Mouse (Mus musculus) cerebral cortex, adult 2 months (tissue): ENCODE data around the gene Tesk2.

Source experiments
- WGBS: fragments of 180-500 bp; shearing (Covaris S2); methylation state at CpG from one replicate; pipeline ENCODE4 v1.1.7; 2018; 5-methylcytosine and 5-hydroxymethylcytosine counted together

Gene Tesk2

GRCm38 (mm10) chr4:116720343-116721097 is at the start of gene Tesk2:
TSS of gene Tesk2 (plus strand) at chr4:116720948.
- under 1% methylated on average over 34 of the region's 34 CpGs for WGBS

DNA sequence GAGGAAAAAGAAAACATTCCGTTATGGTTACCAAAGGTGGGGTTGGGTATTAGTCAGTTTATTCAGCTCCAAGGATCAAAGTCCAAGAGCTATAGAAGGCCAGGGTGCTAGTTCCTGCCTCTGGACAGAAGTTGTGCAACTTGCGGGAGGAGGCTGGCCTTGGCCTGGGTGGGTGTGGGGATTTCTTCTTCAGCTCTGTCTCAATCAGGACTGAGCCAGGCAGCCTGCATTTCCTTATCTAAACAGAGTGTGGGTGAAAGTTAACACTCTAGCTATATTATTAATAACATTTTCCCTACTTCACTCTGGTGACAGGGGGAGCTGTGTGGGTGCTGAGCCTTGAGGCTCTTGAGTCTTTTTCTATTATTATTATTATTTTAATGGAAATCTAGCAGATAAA is 48.0 kb upstream of the Tesk2 start:
- 71% methylated on average over 2 of the region's 2 CpGs for WGBS

GRCm38 (mm10) chr4:116674761-116675160 is 46.0 kb upstream of the Tesk2 start:
- WGBS, result 95% methylated on average over 6 of the region's 6 CpGs

DNA sequence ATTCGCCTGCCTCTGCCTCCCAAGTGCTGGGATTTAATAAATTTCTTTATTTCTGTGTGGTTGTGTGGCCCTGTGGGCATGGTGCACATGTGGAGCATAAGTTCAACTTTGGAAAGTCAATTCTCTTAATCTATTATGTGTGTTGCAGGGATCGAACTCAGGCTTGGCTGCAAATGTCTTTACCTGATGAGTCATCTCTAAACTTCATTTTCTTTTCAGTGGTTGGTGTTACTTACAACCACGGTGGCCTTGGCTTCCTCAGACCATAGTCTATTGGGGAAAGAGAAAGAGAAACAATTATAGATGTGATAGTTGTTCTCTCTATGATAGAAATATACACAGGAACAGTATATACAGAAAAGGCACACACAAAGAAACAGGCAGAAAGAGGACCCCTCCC is 44.7 kb upstream of the Tesk2 start:
- 87% methylated on average over 3 of the region's 3 CpGs for WGBS

DNA sequence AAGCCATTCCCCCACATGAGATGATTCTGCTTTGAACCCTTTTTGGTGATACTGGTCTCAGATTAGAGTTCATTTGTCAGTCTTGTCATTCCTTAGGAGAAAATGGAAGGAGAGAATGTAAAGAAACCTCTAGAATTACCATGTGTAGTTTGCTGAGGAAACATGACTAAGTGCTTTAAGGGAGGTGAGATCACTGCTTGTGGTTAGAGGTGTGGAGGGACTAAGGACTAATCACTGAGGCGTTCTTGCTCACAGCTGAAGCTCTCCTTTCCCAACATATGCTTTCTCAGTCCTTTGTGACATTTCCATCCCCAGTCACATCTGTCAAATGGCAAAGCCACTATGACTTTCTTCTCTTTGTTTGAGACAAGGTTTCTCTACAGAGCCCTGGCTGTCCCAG is 42.9 kb upstream of the Tesk2 start:
- WGBS, result 83% methylated on average over 1 of the region's 1 CpGs

GRCm38 (mm10) chr4:116679141-116679540 is 41.6 kb upstream of the Tesk2 start:
- 69% methylated on average over 5 of the region's 5 CpGs for WGBS

DNA sequence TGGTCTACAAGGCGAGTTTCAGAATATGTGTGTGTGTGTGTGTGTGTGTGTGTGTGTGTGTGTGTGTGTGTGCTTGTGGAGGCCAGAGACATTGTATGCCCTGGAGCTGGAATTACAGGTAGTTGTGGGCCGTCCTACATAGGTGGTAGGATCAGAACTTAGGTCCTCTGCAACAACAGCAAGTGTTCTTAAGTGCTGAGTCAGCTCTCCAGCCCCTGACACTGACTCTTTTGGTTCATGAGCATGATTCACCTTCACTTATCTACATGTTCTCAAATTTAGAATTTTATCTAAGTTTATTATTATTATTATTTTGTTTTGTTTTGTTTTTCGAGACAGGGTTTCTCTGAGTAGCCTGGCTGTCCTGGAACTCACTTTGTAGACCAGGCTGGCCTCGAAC is 40.2 kb upstream of the Tesk2 start:
- 96% methylated on average over 4 of the region's 4 CpGs for WGBS

DNA sequence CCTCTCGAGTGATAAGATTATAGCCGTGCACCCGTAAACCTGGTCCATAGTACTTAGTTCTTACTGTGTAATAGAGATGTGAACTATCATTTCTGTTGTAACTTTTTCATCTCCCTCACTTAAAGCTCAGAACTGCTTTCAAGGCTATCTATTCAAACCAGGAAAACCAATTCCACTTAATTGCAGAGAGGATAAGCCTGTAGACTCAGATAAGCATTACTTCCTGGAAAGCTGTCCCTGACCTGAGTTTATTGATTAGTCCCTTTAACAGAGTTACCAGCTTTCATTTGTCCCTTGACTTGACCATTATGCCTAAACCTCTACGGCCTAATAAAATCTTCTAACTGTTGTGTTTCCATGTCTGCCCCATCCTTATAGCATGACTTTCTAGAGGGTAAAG is 36.8 kb upstream of the Tesk2 start:
- WGBS, result 91% methylated on average over 4 of the region's 4 CpGs

- WGBS, result 74% methylated on average over 2 of the region's 2 CpGs
These were observed 36.1 kb upstream of the Tesk2 start for GRCm38 (mm10) chr4:116684665-116685064.

DNA sequence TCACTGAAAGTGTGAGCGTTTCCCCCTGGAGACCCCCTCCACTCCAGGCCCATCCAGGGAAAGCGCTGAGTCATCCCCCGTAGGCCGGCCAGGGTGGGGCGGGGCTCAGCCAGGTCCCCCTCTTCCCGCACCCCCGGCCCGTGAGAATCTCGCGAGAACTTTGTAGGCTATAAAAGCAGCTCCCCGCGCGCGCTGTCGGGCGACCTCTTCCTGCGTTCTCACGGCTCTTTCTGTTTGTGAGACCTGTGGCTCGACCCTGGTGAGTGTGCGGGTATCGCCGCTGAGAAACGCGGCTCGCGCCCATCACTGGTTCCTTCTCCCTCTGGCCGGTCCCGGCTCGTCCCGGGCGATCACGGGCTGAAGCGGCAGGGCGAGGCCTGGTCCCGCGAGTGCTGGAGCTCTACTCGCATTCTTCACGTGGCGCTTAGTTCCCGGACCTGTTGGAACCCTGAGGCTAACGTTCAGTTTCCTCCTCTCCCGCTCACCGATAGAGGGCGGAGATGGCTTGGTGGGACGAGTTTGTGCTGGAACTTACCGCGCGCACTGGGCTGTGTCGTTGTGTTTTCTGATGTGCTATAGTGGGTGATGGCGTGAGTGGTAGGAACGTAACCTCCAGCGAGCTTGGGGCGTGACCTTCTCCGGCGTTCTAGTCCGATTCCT is 35.2 kb upstream of the Tesk2 start, which contains the start of gene Prdx1:
TSS of gene Prdx1 (plus strand) at position 143 of the 660 bp plus-strand sequence.
- under 1% methylated on average over 56 of the region's 56 CpGs for WGBS

- WGBS, result 14% methylated on average over 1 of the region's 1 CpGs
These were observed 33.7 kb upstream of the Tesk2 start for GRCm38 (mm10) chr4:116687041-116687440.

- 89% methylated on average over 4 of the region's 4 CpGs for WGBS
These were observed 31.4 kb upstream of the Tesk2 start for GRCm38 (mm10) chr4:116689309-116689876.

GRCm38 (mm10) chr4:116692146-116692545 is 28.6 kb upstream of the Tesk2 start:
- WGBS, result 95% methylated on average over 2 of the region's 2 CpGs

DNA sequence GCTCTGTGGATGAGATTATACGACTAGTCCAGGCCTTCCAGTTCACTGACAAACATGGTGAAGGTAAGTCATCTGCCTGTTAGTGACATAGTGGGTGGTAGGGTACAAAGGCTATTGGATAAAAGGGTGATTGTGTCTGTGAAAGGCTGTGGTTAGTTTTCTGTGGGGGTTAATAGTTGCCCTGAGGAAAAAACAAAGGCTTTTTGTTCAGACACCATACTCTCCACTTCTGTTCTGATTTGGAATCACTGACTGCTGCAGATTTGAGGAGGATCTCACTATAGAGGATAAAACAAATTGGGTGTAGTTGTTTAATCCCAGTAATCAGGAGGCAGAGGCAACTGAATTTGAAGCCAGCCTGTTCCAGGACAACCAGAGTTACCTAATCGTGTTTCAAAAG is 27.0 kb upstream of the Tesk2 start:
- 73% methylated on average over 2 of the region's 2 CpGs for WGBS

- WGBS, result 45% methylated on average over 2 of the region's 2 CpGs
These were observed 21.9 kb upstream of the Tesk2 start for GRCm38 (mm10) chr4:116698693-116699342.

- 77% methylated on average over 1 of the region's 1 CpGs for WGBS
These were observed 19.8 kb upstream of the Tesk2 start for GRCm38 (mm10) chr4:116700964-116701363.

DNA sequence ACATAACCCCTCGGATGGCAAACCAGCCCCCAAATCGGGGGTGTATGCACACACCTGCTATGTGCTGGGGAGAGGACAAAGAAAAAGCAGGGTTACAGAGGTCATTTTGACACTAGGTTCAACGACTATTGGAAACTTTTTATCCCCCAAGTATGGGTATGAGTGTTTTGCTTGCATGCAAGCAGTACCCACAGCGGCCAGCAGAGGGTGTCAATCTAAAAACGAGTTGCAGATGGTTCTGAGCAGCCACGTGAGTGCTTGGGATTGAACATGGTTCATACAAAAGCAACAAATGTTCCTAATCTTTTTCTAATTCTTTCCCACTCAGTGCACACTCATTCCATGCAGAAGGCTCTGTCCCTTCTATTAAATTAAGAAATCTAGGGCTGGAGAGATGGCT is 16.9 kb upstream of the Tesk2 start:
- 38% methylated on average over 6 of the region's 6 CpGs for WGBS

DNA sequence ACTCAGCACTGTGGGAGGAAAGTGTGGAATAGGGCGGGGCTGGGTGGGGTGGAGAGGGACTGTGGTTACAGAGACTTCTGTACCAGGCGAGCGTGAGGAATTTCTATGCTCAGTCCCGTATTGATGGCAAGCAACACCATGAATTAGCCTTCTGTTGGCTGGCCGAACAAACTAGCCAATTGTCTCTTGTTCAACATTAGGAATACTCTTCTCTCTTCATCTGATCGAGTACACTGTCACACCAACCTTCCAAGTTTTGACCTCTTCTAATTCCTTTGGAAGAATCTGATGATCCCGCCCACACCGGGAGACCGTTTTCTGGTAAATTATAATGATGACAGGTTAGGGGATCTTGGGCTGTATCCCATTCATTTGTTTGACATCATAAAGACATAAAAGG is 13.1 kb upstream of the Tesk2 start:
- WGBS, result 5% methylated on average over 9 of the region's 9 CpGs

DNA sequence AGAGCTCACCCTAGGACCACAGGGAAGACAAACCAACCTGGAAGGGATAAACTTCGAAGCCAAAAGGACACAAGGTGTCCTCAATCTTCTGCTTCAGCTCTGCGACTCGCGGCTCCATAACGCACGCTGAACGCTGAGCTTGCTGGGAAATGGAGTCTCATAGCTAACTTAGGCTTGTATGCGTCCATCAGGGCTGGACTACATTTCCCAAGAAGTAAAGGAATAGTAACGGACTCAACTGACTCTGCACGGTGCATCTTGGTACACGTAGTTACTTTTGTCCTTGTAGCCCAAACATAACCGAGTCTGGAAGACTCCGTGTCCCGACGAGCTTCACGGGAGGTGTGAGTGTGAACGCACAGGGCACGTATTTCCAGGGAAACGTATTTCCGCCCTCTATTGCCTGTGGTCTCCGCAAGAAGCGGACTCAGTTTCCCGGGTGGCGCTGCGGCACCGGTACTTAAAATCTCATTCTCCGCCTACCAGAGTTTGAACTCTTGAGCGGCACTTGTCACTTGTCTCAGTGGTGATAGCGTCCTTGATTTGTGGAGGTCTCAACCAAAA is 12.5 kb upstream of the Tesk2 start, which contains the start of the genes Mmachc and Ccdc163:
TSS of gene Mmachc (minus strand) at position 206 of the 564 bp plus-strand sequence.
TSS of gene Ccdc163 (plus strand) at position 309 of the 564 bp plus-strand sequence.
- under 1% methylated on average over 29 of the region's 29 CpGs for WGBS

DNA sequence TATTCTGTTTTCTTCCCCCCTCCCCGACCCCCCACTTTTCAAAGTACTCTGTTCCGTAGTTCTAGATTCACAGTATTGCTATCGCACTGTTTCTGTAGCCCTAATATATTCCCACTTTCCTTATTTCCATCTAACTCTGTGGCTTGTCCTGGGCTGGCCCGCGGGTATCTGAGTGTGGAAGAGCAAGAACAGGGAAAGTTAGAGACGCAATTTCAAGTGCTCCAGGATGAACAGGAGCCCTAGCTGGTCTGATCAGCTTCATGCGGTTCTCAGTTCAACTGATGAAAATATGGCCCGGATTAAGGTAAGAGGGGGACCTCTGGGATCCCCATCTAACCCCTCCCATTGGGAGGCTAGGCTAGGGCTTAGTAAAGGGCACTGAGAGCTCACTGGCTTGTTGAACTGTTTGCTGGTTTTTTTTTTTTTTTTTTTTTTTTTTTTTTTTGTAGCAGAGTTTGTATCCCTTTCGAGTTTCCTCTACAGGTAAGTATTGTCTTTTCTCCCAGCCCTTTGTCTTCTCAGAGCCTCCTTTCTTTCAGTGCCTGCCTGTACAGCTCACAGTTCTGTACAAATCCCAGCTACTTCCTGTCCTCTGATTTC is 11.9 kb upstream of the Tesk2 start:
- WGBS, result 3% methylated on average over 9 of the region's 9 CpGs

- 95% methylated on average over 2 of the region's 2 CpGs for WGBS
These were observed 10.6 kb upstream of the Tesk2 start for GRCm38 (mm10) chr4:116710154-116710553.
